In genomic region chr6:42295549-42296094, GRCm38 (mm10) we compare ENCODE assay signal across 24 mouse cellular contexts. TPM values are rescaled to one million over a fixed set of nuclear protein-coding genes. Genes with fewer than 3 reads are reported as not detected.
DNase-seq lines count a peak whose midpoint lies in the region; ATAC-seq and TF ChIP-seq lines count a peak whose summit lies in the region.
"Had no signal": no experiment of that assay in that cellular context is flagged by ENCODE, and none has a peak within 500 bp of the region (broad histone marks: within the 10 kb centered on the region; RNA-seq: fewer than 3 reads in every experiment).

No protein-coding gene starts in this region.

- no peaks in the 10 kb centered on the region for H3K36me3 ChIP-seq in intestine, embryonic 15.5 days
- H3K36me3 ChIP-seq in liver, embryonic 12.5 days, result no peaks in the 10 kb centered on the region
- H3K36me3 ChIP-seq: stomach, embryonic 15.5 days had no signal

- peak; percentile 9 for DNase-seq in heart, adult 8-10 months (ENCODE audit: low spot score)
- DNase-seq in heart, postnatal 10 days, result no peak
- peak; percentile 37 for DNase-seq in lung, postnatal 36 days
- no peak for DNase-seq in lung, postnatal 14 days
- no peak for DNase-seq in layer of hippocampus, adult 2 months (ENCODE audit: low spot score in 2 of 2)
- no peak for DNase-seq in kidney, adult 11 months
- DNase-seq: adrenal gland, adult 8-10 months; B cell, adult 2 months; cerebellum, adult 11-12 months; cerebellum, postnatal 36 days; gastrocnemius, adult 2 months; heart, postnatal 36 days; lung, adult 2 months had no signal

- WGBS in intestine, embryonic 15.5 days, result 64% methylated on average over 3 of the region's 3 CpGs
- WGBS in liver, embryonic 12.5 days (ENCODE audit: insufficient replicate concordance), result 59% methylated on average over 3 of the region's 3 CpGs

- no peaks in the 10 kb centered on the region for H3K4me1 ChIP-seq in intestine, embryonic 15.5 days (replicated peaks)
- no peaks in the 10 kb centered on the region for H3K4me1 ChIP-seq in liver, embryonic 12.5 days
- H3K4me1 ChIP-seq: stomach, embryonic 15.5 days had no signal

- H3K9me3 ChIP-seq in intestine, embryonic 15.5 days, result no peaks in the 10 kb centered on the region
- H3K9me3 ChIP-seq in liver, embryonic 12.5 days (replicated peaks), result no peaks in the 10 kb centered on the region
- H3K9me3 ChIP-seq: stomach, embryonic 15.5 days had no signal

- intact Hi-C loops in heart, postnatal 10 days (cut with DNase I), result no loop called here

- no peak for TF ChIP-seq CTCF in layer of hippocampus, adult 2 months (conservative IDR thresholded peaks at IDR 0.05)

- no peaks in the 10 kb centered on the region for H3K27me3 ChIP-seq in intestine, embryonic 15.5 days (replicated peaks)
- H3K27me3 ChIP-seq in liver, embryonic 12.5 days (replicated peaks), result no peaks in the 10 kb centered on the region
- H3K27me3 ChIP-seq: stomach, embryonic 15.5 days had no signal

- peak; percentile 90 for ATAC-seq in intestine, embryonic 15.5 days
- ATAC-seq in liver, embryonic 12.5 days, result no peak
- ATAC-seq: hindbrain, postnatal 0 days; midbrain, embryonic 16.5 days had no signal

- no peak overlapping the region for H3K9ac ChIP-seq in intestine, embryonic 15.5 days
- H3K9ac ChIP-seq in liver, embryonic 12.5 days, result no peak overlapping the region
- H3K9ac ChIP-seq: stomach, embryonic 15.5 days had no signal

- no peak overlapping the region for H3K4me3 ChIP-seq in intestine, embryonic 15.5 days (replicated peaks)
- no peak overlapping the region for H3K4me3 ChIP-seq in layer of hippocampus, adult 2 months
- H3K4me3 ChIP-seq in liver, embryonic 12.5 days, result no peak overlapping the region
- H3K4me3 ChIP-seq: gastrocnemius, adult 2 months; stomach, embryonic 15.5 days had no signal

- no peak overlapping the region for H3K4me2 ChIP-seq in intestine, embryonic 15.5 days (replicated peaks)
- H3K4me2 ChIP-seq in liver, embryonic 12.5 days, result no peak overlapping the region
- H3K4me2 ChIP-seq: stomach, embryonic 15.5 days had no signal

- H3K27ac ChIP-seq in intestine, embryonic 15.5 days, result no peak overlapping the region
- no peak overlapping the region for H3K27ac ChIP-seq in layer of hippocampus, adult 2 months
- no peak overlapping the region for H3K27ac ChIP-seq in liver, embryonic 12.5 days
- H3K27ac ChIP-seq: gastrocnemius, adult 2 months; hindbrain, postnatal 0 days; stomach, embryonic 15.5 days had no signal

RNA-seq across cellular contexts. Expression of gene Clcn1, which starts 9.1 kb away (rescaled TPM):
- 10 to 100 TPM in 1 of 4 experiments, 1 to 10 TPM in 3; 4.6 to 10.8 (median 7.5) TPM for total RNA-seq in heart, adult 8-10 months (2022)
- total RNA-seq in heart, postnatal 10 days (2021), result 1 to 10 TPM; 1.3 to 1.9 TPM
- 0.13 and 0.20 TPM in 2 replicates for polyA plus RNA-seq in intestine, embryonic 15.5 days (2015; fragmentation: Nextera tagmentation; extraction: Ambion mirVana)
- 1 to 10 TPM; 4.8 to 6.0 TPM for total RNA-seq in layer of hippocampus, adult 2 months (2021)
- 0.12 TPM in 1 of 2 replicates, not detected in the other for polyA plus RNA-seq in liver, embryonic 12.5 days (2016; fragmentation: Nextera tagmentation; extraction: Ambion mirVana)
- total RNA-seq: granulocyte monocyte progenitor cell, adult 5-6 weeks; megakaryocyte-erythroid progenitor cell, adult 5-6 weeks had no signal

RNA-seq across cellular contexts. Expression of gene Fam131b, which starts 28.8 kb away (rescaled TPM):
- under 1 TPM; 0.44 to 0.82 (median 0.51) TPM for total RNA-seq in heart, adult 8-10 months (2022)
- total RNA-seq in heart, postnatal 10 days (2021), result 1 to 10 TPM; 1.2 to 1.6 TPM
- polyA plus RNA-seq in intestine, embryonic 15.5 days (2015; fragmentation: Nextera tagmentation; extraction: Ambion mirVana), result 0.20 and 0.25 TPM in 2 replicates
- total RNA-seq in layer of hippocampus, adult 2 months (2021), result 10 to 100 TPM; 76.1 to 76.4 TPM
- polyA plus RNA-seq in liver, embryonic 12.5 days (2016; fragmentation: Nextera tagmentation; extraction: Ambion mirVana), result not detected in 2 replicates
- total RNA-seq: granulocyte monocyte progenitor cell, adult 5-6 weeks; liver, adult 2 months; megakaryocyte-erythroid progenitor cell, adult 5-6 weeks had no signal
- polyA plus RNA-seq: liver, adult 2 months had no signal

RNA-seq across cellular contexts. Expression of gene Casp2, which starts 30.8 kb away (rescaled TPM):
- 1 to 10 TPM; 6.3 to 9.6 (median 7.5) TPM for total RNA-seq in heart, adult 8-10 months (2022)
- 10 to 100 TPM; 19.6 to 31.8 TPM for total RNA-seq in heart, postnatal 10 days (2021)
- polyA plus RNA-seq in intestine, embryonic 15.5 days (2015; fragmentation: Nextera tagmentation; extraction: Ambion mirVana), result 42.2 and 44.9 TPM in 2 replicates
- 10 to 100 TPM; 22.7 to 25.8 TPM for total RNA-seq in layer of hippocampus, adult 2 months (2021)
- polyA plus RNA-seq in liver, embryonic 12.5 days (2016; fragmentation: Nextera tagmentation; extraction: Ambion mirVana), result 34.4 and 36.0 TPM in 2 replicates

RNA-seq across cellular contexts. Expression of gene Tmem139, which starts 33.9 kb away (rescaled TPM):
- under 1 TPM in 2 of 4 experiments, not detected in 2; 0.30 to 0.62 TPM for total RNA-seq in heart, adult 8-10 months (2022)
- not detected for total RNA-seq in heart, postnatal 10 days (2021)
- polyA plus RNA-seq in intestine, embryonic 15.5 days (2015; fragmentation: Nextera tagmentation; extraction: Ambion mirVana), result 9.9 and 11.8 TPM in 2 replicates
- not detected for total RNA-seq in layer of hippocampus, adult 2 months (2021)
- polyA plus RNA-seq in liver, embryonic 12.5 days (2016; fragmentation: Nextera tagmentation; extraction: Ambion mirVana), result not detected in 2 replicates
- total RNA-seq: granulocyte monocyte progenitor cell, adult 5-6 weeks; layer of hippocampus, adult 18-20 months; left cerebral cortex, postnatal 36 days; megakaryocyte-erythroid progenitor cell, adult 5-6 weeks had no signal
- polyA plus RNA-seq: midbrain, embryonic 16.5 days; spleen, adult 2 months had no signal

RNA-seq across cellular contexts. Expression of gene Gstk1, which starts 49.9 kb away (rescaled TPM):
- total RNA-seq in heart, adult 8-10 months (2022), result 100 to 1,000 TPM; 139 to 181 (median 156) TPM
- total RNA-seq in heart, postnatal 10 days (2021), result 10 to 100 TPM; 29.3 to 32.6 TPM
- polyA plus RNA-seq in intestine, embryonic 15.5 days (2015; fragmentation: Nextera tagmentation; extraction: Ambion mirVana), result 24.0 and 26.5 TPM in 2 replicates
- 10 to 100 TPM; 10.8 to 11.0 TPM for total RNA-seq in layer of hippocampus, adult 2 months (2021)
- 7.3 and 8.3 TPM in 2 replicates for polyA plus RNA-seq in liver, embryonic 12.5 days (2016; fragmentation: Nextera tagmentation; extraction: Ambion mirVana)

Comparison
In these comparisons a context has a peak if more than half of its experiments do, and no peak if none do; other contexts are left out.
1. DNase-seq: peak in heart, adult 8-10 months (single experiment) and lung, postnatal 36 days (single experiment); none in heart, postnatal 10 days (0 of 2), lung, postnatal 14 days (single experiment), layer of hippocampus, adult 2 months (0 of 2) and kidney, adult 11 months (single experiment).
2. RNA of gene Fam131b, which starts 28.8 kb away (total RNA-seq): 76.1 to 76.4 TPM in layer of hippocampus, adult 2 months; 1.2 to 1.6 TPM in heart, postnatal 10 days and 0.44 to 0.82 TPM in heart, adult 8-10 months; every median in the first group is over 10 times any median in the second.